Mouse (Mus musculus) heart, postnatal 36 days (tissue): ENCODE measurements around the gene Rnf216. TPM values are rescaled to one million over a fixed set of nuclear protein-coding genes. Genes with fewer than 3 reads are reported as not detected.
"Not testable (repeated sequence)": the region's sequence is repeated elsewhere in the genome, so short reads cannot be mapped to it uniquely, and the experiment has no call there.

ENCODE experiments used
- DNase-seq, 2 experiments: peaks; one replicate each; pipeline ENCODE4 v3.0.0; 2021 to 2022
- intact Hi-C: fragments of 180-260 bp; cut with DNase I; formaldehyde crosslinking; loops from one replicate; pipeline ENCODE4 v1.15.1; 2025
- total RNA-seq, 2 experiments: library from RNA; stranded (reverse); gene quantifications; 2 replicates each; pipeline ENCODE4 v1.2.3; 2021

The Rnf216 gene
- 10 to 100 TPM; 27.1 to 28.0 TPM for total RNA-seq

GRCm38 (mm10) chr5:143112281-143113246 lies at the start of gene Rnf216:
Gene Rnf216, minus strand, starts transcription at chr5:143112994.
- DNase-seq = peak; percentile 92 to 93
- intact Hi-C loops = loop anchor here (2.0 kb wide), 1 partner anchor 68 kb away; the partner anchor contains the start of genes Rbak and Spdye4b

GRCm38 (mm10) chr5:143155534-143155933 lies 42.7 kb upstream of the Rnf216 start:
- intact Hi-C loops = no loop called here
- DNase-seq = no peak

DNA sequence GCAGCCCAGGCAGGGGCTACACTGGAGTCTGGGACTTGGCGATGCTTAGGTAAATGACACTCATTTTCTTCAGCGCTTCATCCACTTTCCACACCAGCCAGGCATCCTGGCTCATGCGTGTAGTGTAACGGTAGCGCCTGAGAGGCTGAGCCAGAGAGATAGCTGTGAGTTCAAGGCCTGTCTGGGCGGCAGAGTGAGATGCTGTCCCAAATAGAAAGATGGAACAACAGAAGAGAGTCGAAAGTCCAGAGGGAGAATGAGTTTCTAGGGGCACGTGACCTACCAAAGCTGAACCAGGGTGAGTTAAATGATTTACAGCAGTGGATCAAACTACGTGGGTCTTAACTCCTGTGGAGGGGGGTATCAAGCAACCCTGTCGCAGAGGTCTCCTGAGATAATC lies 41.0 kb upstream of the Rnf216 start:
- intact Hi-C loops = no loop called here
- no peak for DNase-seq

- intact Hi-C loops = no loop called here
- DNase-seq = no peak
Observed at GRCm38 (mm10) chr5:143150044-143150443, 37.2 kb upstream of the Rnf216 start.

DNA sequence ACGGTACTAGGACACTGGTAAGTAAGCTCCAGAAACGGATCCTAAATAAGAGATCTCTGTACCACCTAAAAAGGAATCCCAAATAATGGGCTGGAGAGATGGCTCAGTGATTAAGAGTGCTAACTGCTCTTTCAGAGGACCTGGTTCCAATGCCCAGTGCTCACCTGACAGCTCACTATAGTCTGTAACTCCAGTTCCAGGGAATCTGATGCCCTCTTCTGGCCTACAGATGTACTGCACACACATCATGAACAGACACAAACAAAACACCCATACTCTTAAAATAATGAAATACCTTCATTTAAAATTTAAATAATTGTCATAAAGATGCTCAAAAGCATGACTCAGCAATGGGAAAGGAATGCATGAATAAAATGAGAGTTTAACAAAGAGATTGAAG lies 36.7 kb upstream of the Rnf216 start:
- no peak for DNase-seq
- intact Hi-C loops = no loop called here

- DNase-seq = no peak
- intact Hi-C loops = no loop called here
Observed at GRCm38 (mm10) chr5:143148661-143149060, 35.9 kb upstream of the Rnf216 start.

- intact Hi-C loops = no loop called here
- no peak for DNase-seq
Observed at GRCm38 (mm10) chr5:143147481-143147880, 34.7 kb upstream of the Rnf216 start, which contains the start of gene Olfr718-ps1. Gene Olfr718-ps1, minus strand, starts transcription at chr5:143147581.

DNA sequence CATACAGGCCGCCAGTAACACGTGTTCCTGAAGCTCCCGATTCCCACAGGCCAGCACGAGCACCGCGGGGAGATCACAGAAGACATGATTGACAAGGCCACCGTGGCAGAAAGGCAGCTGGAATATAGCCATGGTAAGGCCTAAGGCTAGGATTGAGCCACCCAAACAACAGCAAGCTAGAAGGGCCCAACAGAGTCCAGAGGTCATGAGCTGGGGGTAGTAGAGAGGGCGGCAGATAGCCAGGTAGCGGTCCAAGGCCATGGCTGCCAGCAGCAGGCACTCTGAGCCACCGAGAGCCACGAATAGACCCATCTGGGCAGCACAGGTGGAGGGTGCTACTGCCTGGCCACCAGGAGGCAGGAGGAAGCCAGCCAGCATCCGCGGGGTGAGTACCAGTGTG lies 24.8 kb upstream of the Rnf216 start:
- no peak for DNase-seq
- intact Hi-C loops = no loop called here

DNA sequence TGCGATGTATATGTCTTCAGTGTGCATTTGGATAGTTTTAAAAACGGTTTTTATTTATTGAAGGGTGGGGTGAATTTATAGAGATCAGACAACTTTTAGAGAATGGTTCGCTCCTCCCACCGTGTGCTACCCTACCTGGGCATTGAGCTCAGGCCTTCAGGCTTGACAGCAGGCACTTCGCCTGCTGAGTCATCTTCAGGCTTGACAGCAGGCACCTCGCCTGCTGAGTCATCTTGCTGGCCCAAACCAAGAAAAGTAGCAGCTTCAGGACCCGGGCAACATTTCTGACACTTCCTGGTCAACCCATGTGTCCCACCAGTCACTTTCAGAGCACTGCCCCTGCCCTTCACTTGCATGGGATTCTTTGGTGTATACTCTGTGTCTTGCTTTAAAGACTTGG lies 22.2 kb upstream of the Rnf216 start:
- intact Hi-C loops = no loop called here
- DNase-seq = no peak

DNA sequence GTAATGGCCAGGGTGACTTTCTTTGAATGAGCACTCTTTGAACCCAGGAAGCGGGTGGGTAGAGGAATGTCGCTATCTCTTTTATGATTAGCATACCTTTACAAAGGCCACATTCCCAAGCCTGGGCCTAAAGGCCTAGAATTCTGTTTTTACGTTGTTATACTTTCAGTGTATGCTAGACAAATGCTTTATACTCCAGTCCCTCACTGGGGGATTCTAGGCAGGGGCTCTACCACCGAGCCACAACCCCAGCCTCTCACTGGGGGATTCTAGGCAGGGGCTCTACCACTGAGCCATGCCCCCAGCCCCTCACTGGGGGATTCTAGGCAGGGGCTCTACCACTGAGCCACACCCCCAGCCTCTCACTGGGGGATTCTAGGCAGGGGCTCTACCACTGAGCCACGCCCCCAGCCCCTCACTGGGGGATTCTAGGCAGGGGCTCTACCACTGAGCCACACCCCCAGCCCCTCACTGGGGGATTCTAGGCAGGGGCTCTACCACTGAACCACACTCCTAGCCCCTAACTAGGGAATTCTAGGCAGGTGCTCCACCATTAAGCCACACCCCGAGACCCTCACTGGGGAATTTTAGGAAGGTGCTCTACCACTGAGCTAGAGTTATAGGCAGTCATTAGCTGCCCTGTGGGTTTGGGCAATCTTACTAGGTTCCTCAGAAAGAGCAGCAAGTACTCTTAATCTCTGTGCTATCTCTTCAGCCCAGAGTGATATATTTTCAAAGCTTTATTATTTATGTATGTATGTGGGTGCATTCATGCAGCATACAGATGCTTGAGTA lies 21.6 kb upstream of the Rnf216 start:
- DNase-seq, intact Hi-C loops: not testable (repeated sequence)

DNA sequence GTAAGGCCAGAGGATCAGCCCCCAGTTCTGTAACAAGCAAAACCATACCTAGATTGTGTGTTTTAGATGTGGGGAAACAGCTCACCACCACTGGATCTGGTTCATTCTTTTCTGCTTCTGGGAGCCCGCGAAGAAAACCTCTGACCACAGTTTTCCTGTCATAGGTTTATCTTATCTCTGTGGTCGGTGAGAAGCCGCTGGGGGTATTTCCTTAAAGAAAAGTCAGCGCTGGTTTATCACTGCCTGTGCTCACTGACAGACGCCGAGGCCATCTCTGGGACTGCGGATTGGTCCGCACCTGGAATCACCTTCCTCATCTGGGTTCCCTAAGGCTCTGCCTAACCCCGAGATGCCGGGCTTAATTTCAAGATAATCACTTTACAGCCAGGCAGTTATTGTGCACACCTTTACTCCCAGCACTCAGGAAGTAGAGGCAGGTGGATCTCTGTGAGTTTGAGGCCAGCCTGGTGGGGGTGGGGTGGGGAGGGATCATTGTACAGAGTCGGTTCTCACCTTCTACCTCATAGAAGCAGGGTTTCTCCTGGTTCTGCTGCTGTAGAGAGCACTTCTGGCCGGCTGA lies 20.2 kb upstream of the Rnf216 start:
- intact Hi-C loops = no loop called here
- no peak for DNase-seq

DNA sequence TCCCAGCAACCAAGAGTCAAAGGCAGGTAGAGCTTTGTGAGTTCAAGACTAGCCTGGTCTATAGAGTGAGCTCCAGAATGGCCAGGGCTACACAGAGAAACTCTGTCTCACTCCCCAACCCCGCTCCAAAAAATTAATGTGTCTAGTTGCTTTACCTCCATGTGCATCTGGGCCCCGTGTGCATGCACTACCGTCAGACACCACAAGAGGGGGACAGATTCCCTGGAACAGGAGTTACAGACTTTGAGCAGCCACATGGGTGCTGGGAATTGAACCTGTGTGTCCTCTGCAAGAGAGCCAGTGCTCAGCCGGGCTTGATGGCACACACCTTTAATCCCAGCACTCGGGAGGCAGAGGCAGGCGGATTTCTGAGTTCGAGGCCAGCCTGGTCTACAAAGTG lies 17.5 kb upstream of the Rnf216 start:
- intact Hi-C loops = no loop called here
- no peak for DNase-seq

DNA sequence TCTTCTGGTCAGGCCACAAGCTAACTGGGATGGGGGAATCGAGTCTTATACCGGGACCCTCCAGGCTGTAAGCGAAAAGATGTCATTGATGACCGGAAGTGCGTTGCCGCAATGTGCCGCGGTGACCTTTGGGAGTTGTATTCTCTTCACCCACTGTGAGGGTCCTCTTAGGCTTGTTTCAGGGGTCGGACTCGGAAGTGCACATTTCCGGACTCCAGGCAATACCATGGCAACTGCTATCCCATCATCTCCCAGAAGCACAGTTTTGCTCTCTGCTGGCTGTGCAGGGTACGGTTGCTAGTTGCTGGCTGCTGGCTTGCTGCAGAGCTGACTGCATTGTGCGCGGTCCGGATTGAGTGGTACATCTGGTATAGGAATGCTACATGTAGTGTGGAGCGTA lies 16.3 kb upstream of the Rnf216 start:
- intact Hi-C loops = no loop called here
- no peak for DNase-seq

GRCm38 (mm10) chr5:143127837-143128236 lies 15.0 kb upstream of the Rnf216 start:
- no peak for DNase-seq
- intact Hi-C loops = no loop called here

GRCm38 (mm10) chr5:143126908-143127307 lies 14.1 kb upstream of the Rnf216 start:
- intact Hi-C loops = no loop called here
- no peak for DNase-seq

GRCm38 (mm10) chr5:143126089-143126488 lies 13.3 kb upstream of the Rnf216 start:
- intact Hi-C loops = no loop called here

DNA sequence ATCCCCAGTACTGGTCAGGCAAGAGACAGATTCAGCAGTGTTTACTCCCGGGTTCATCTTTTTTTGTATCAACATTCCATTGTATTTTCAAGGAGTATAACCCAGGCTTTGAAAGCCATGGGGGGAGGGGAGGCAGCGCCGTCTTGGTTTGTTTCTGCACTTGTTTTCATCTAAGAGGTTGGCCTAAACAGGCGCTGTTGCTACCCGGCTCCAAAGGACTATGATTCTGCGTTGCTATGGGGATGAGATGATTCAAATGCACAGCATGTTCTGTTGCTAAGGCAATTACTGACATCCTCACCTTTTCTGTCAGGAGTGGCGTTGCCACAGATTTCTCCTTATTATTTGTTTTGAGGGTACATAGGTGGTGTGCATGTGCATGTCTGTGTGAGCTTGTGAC lies 12.8 kb upstream of the Rnf216 start:
- no peak for DNase-seq
- intact Hi-C loops = no loop called here

More at GRCm38 (mm10) chr5:143126089-143126488, 13.3 kb upstream of the Rnf216 start:
- DNase-seq = no peak

GRCm38 (mm10) chr5:143124805-143125378 lies 12.1 kb upstream of the Rnf216 start:
- DNase-seq = no peak
- intact Hi-C loops = no loop called here

- no peak for DNase-seq
Observed at GRCm38 (mm10) chr5:143122673-143123072, 9.9 kb upstream of the Rnf216 start.

DNA sequence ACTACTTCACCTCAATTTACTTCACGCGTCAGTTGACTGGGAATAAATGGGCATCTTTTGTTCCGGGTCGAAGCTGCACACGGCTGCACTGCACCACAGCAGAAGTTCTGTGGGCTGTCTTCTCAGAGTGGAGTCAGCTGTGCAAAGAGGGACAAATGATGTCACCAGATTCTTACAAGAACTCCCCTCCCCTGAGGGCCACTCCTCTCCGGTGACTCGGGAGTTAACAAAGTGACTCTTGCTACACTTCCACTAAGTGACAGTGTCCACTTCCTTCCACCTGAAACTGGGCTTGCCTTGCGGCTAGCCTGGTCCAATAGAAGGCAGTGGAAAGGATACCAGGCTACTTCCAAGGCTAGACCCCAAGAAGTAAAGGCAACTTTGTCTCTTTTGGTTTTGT lies 9.3 kb upstream of the Rnf216 start:
- intact Hi-C loops = no loop called here
- no peak for DNase-seq

More at GRCm38 (mm10) chr5:143122673-143123072, 9.9 kb upstream of the Rnf216 start:
- intact Hi-C loops = no loop called here

DNA sequence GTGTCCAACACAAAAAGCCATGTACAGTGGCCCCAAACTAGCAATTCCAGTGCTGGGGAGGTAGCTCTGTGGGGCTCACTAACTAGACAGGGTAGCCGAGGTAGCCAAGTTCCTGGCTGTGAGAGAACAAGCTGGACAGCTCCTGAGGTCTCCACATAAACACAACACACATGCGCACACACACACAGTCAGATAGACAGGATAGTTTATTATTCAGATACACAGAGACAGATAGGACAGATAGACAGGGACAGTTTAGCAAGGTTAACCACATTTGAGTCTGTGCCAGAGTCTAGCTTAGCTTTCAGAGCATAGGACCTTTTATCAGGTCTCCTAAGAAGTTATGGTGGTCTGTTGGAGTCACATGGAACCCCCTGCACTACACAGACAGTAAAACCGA lies 6.0 kb downstream of the Rnf216 start:
- intact Hi-C loops = no loop called here
- no peak for DNase-seq
